Mouse (Mus musculus) adrenal gland, adult (tissue): ENCODE data around the gene Adra1d.

ENCODE experiments used
- DNase-seq, 2 experiments: peaks; one replicate each; pipeline ENCODE4 v3.0.0; 2022 to 2023; ENCODE audit warnings: low spot score in 1 of 2; ENCODE audit not compliant: inconsistent age in 2 of 2

Adra1d gene

GRCm38 (mm10) chr2:131561891-131562585 is at the start of gene Adra1d:
Gene Adra1d, minus strand, starts transcription at chr2:131562283.
- peak; percentile 78 to 90 for DNase-seq

GRCm38 (mm10) chr2:131601881-131602280 is 39.8 kb upstream of the Adra1d start:
- DNase-seq: no peak

- DNase-seq: no peak
Observed at GRCm38 (mm10) chr2:131594871-131595270, 32.8 kb upstream of the Adra1d start.

- no peak for DNase-seq
Observed at GRCm38 (mm10) chr2:131587521-131587920, 25.4 kb upstream of the Adra1d start.

GRCm38 (mm10) chr2:131581506-131581905 is 19.4 kb upstream of the Adra1d start:
- no peak for DNase-seq

GRCm38 (mm10) chr2:131562586-131563122 is 571 bp upstream of the Adra1d start:
- peak; percentile 91 to 95 for DNase-seq

- DNase-seq: peak; percentile 60 to 74
Observed at GRCm38 (mm10) chr2:131561344-131561870, 676 bp downstream of the Adra1d start.

GRCm38 (mm10) chr2:131560205-131560919 is 1.7 kb downstream of the Adra1d start:
- peak; percentile 54 to 80 for DNase-seq

GRCm38 (mm10) chr2:131557896-131558295 is 4.2 kb downstream of the Adra1d start:
- DNase-seq: peak in 1 of 2 experiments; percentile 60

- peak; percentile 62 to 90 for DNase-seq
Observed at GRCm38 (mm10) chr2:131552736-131553400, 9.2 kb downstream of the Adra1d start.

GRCm38 (mm10) chr2:131551701-131552620 is 10.1 kb downstream of the Adra1d start:
- peak; percentile 52 to 81 for DNase-seq

- peak; percentile 93 to 97 for DNase-seq
Observed at GRCm38 (mm10) chr2:131550906-131551305, 11.2 kb downstream of the Adra1d start.

- DNase-seq: peak in 1 of 2 experiments; percentile 31
Observed at GRCm38 (mm10) chr2:131550474-131550873, 11.6 kb downstream of the Adra1d start.

GRCm38 (mm10) chr2:131549090-131549489 is 13.0 kb downstream of the Adra1d start:
- DNase-seq: no peak

GRCm38 (mm10) chr2:131548330-131548729 is 13.8 kb downstream of the Adra1d start:
- peak; percentile 69 to 85 for DNase-seq

GRCm38 (mm10) chr2:131546745-131547408 is 15.2 kb downstream of the Adra1d start:
- DNase-seq: peak in 1 of 2 experiments; percentile 49

- peak; percentile 45 to 59 for DNase-seq
Observed at GRCm38 (mm10) chr2:131546308-131546700, 15.8 kb downstream of the Adra1d start.

GRCm38 (mm10) chr2:131545386-131546307 is 16.4 kb downstream of the Adra1d start:
- DNase-seq: peak; percentile 77 to 91
